Mouse (Mus musculus): ENCODE data around the gene Lrrc4. TPM values are rescaled to one million over a fixed set of nuclear protein-coding genes. Genes with fewer than 3 reads are reported as not detected.

The Lrrc4 gene
- polyA plus RNA-seq, 1 experiment from 2014 or later = 2.4 TPM

- Histone ChIP-seq H3K27ac (peak overlapping the region; percentile 30; the same call in 1 of the 2 replicates), H3K4me3 (no peak overlapping the region), H3K36me3 (no peaks in the 10 kb centered on the region), H3K9me3 (no peaks in the 10 kb centered on the region), H3K4me1 (replicated peaks) (peaks cover 27% of the 10 kb centered on the region), H3K27me3 (ENCODE audit: insufficient read depth, poor library complexity, severe bottlenecking) (no peaks in the 10 kb centered on the region)
- 74% methylated on average over 10 of the region's 10 CpGs for WGBS
- no peak for DNase-seq (ENCODE audit: low spot score)
Observed at GRCm38 (mm10) chr6:28865112-28865511, 33.6 kb upstream of the Lrrc4 start.

- peak overlapping the region; percentile 30; the same call in 1 of the 2 replicates for H3K27ac ChIP-seq
- H3K36me3 ChIP-seq = no peaks in the 10 kb centered on the region
- peaks cover 31% of the 10 kb centered on the region for H3K4me1 ChIP-seq (replicated peaks)
- H3K27me3 ChIP-seq (ENCODE audit: insufficient read depth, poor library complexity, severe bottlenecking) = no peaks in the 10 kb centered on the region
- H3K9me3 ChIP-seq = no peaks in the 10 kb centered on the region
- DNase-seq (ENCODE audit: low spot score) = no peak
- WGBS = 50% methylated on average over 5 of the region's 5 CpGs
- H3K4me3 ChIP-seq = no peak overlapping the region
Observed at GRCm38 (mm10) chr6:28864684-28865083, 33.1 kb upstream of the Lrrc4 start.

- DNase-seq (ENCODE audit: low spot score) = no peak
- H3K9me3 ChIP-seq = no peaks in the 10 kb centered on the region
- no peaks in the 10 kb centered on the region for H3K27me3 ChIP-seq (ENCODE audit: insufficient read depth, poor library complexity, severe bottlenecking)
- peak overlapping the region; percentile 23; the same call in 1 of the 2 replicates for H3K27ac ChIP-seq
- no peak overlapping the region for H3K4me3 ChIP-seq
- no peaks in the 10 kb centered on the region for H3K36me3 ChIP-seq
- H3K4me1 ChIP-seq (replicated peaks) = peaks cover 32% of the 10 kb centered on the region
- 76% methylated on average over 8 of the region's 8 CpGs for WGBS
Observed at GRCm38 (mm10) chr6:28862304-28862703, 30.8 kb upstream of the Lrrc4 start.

- DNase-seq (ENCODE audit: low spot score) = no peak
- Histone ChIP-seq H3K4me3 (no peak overlapping the region), H3K36me3 (no peaks in the 10 kb centered on the region), H3K27me3 (ENCODE audit: insufficient read depth, poor library complexity, severe bottlenecking) (no peaks in the 10 kb centered on the region), H3K9me3 (no peaks in the 10 kb centered on the region), H3K4me1 (replicated peaks) (peaks cover 37% of the 10 kb centered on the region), H3K27ac (no peak overlapping the region)
- 40% methylated on average over 2 of the region's 2 CpGs for WGBS
Observed at GRCm38 (mm10) chr6:28860922-28861321, 29.4 kb upstream of the Lrrc4 start.

- Histone ChIP-seq H3K27ac (peak overlapping the region; percentile 31; the same call in 1 of the 2 replicates), H3K4me1 (replicated peaks) (peaks cover 39% of the 10 kb centered on the region), H3K9me3 (no peaks in the 10 kb centered on the region), H3K4me3 (no peak overlapping the region), H3K36me3 (no peaks in the 10 kb centered on the region), H3K27me3 (ENCODE audit: insufficient read depth, poor library complexity, severe bottlenecking) (no peaks in the 10 kb centered on the region)
- 17% methylated on average over 2 of the region's 2 CpGs for WGBS
- DNase-seq (ENCODE audit: low spot score) = no peak
Observed at GRCm38 (mm10) chr6:28860450-28860849, 28.9 kb upstream of the Lrrc4 start.

- no peaks in the 10 kb centered on the region for H3K27me3 ChIP-seq (ENCODE audit: insufficient read depth, poor library complexity, severe bottlenecking)
- no peak overlapping the region for H3K27ac ChIP-seq
- no peaks in the 10 kb centered on the region for H3K9me3 ChIP-seq
- no peak overlapping the region for H3K4me3 ChIP-seq
- WGBS = 94% methylated on average over 2 of the region's 2 CpGs
- DNase-seq (ENCODE audit: low spot score) = no peak
- H3K4me1 ChIP-seq (replicated peaks) = peaks cover 39% of the 10 kb centered on the region
- no peaks in the 10 kb centered on the region for H3K36me3 ChIP-seq
Observed at GRCm38 (mm10) chr6:28859094-28859493, 27.5 kb upstream of the Lrrc4 start.

- Histone ChIP-seq H3K4me1 (replicated peaks) (peaks cover 53% of the 10 kb centered on the region), H3K36me3 (no peaks in the 10 kb centered on the region), H3K9me3 (no peaks in the 10 kb centered on the region), H3K27me3 (ENCODE audit: insufficient read depth, poor library complexity, severe bottlenecking) (no peaks in the 10 kb centered on the region), H3K27ac (no peak overlapping the region; the same call in 1 of the 2 replicates), H3K4me3 (no peak overlapping the region)
- 82% methylated on average over 2 of the region's 2 CpGs for WGBS
- no peak for DNase-seq (ENCODE audit: low spot score)
Observed at GRCm38 (mm10) chr6:28857198-28858180, 25.9 kb upstream of the Lrrc4 start.

- 84% methylated on average over 4 of the region's 4 CpGs for WGBS
- DNase-seq (ENCODE audit: low spot score) = no peak
- Histone ChIP-seq H3K9me3 (no peaks in the 10 kb centered on the region), H3K27ac (no peak overlapping the region), H3K36me3 (no peaks in the 10 kb centered on the region), H3K27me3 (ENCODE audit: insufficient read depth, poor library complexity, severe bottlenecking) (no peaks in the 10 kb centered on the region), H3K4me3 (no peak overlapping the region), H3K4me1 (replicated peaks) (peaks cover 54% of the 10 kb centered on the region)
Observed at GRCm38 (mm10) chr6:28856789-28857188, 25.2 kb upstream of the Lrrc4 start.

- peaks cover 45% of the 10 kb centered on the region for H3K4me1 ChIP-seq (replicated peaks)
- DNase-seq (ENCODE audit: low spot score) = no peak
- WGBS = 14% methylated on average over 3 of the region's 3 CpGs
- no peaks in the 10 kb centered on the region for H3K27me3 ChIP-seq (ENCODE audit: insufficient read depth, poor library complexity, severe bottlenecking)
- no peaks in the 10 kb centered on the region for H3K36me3 ChIP-seq
- no peaks in the 10 kb centered on the region for H3K9me3 ChIP-seq
- no peak overlapping the region for H3K4me3 ChIP-seq
- H3K27ac ChIP-seq = peak overlapping the region; percentile 56; the same call in 1 of the 2 replicates
Observed at GRCm38 (mm10) chr6:28855442-28855841, 23.9 kb upstream of the Lrrc4 start.

GRCm38 (mm10) chr6:28854598-28854997, 23.1 kb upstream of the Lrrc4 start:
- no peaks in the 10 kb centered on the region for H3K27me3 ChIP-seq (ENCODE audit: insufficient read depth, poor library complexity, severe bottlenecking)

GRCm38 (mm10) chr6:28853654-28854053, 22.1 kb upstream of the Lrrc4 start:
- no peak overlapping the region for H3K4me3 ChIP-seq
- no peaks in the 10 kb centered on the region for H3K36me3 ChIP-seq
- 13% methylated on average over 2 of the region's 2 CpGs for WGBS
- no peaks in the 10 kb centered on the region for H3K9me3 ChIP-seq
- peaks cover 51% of the 10 kb centered on the region for H3K4me1 ChIP-seq (replicated peaks)
- DNase-seq (ENCODE audit: low spot score) = no peak
- no peaks in the 10 kb centered on the region for H3K27me3 ChIP-seq (ENCODE audit: insufficient read depth, poor library complexity, severe bottlenecking)
- peak overlapping the region; percentile 19 for H3K27ac ChIP-seq

More at GRCm38 (mm10) chr6:28854598-28854997, 23.1 kb upstream of the Lrrc4 start:
- Histone ChIP-seq H3K36me3 (no peaks in the 10 kb centered on the region), H3K4me3 (no peak overlapping the region), H3K9me3 (no peaks in the 10 kb centered on the region), H3K4me1 (replicated peaks) (peaks cover 41% of the 10 kb centered on the region), H3K27ac (no peak overlapping the region)
- no peak for DNase-seq (ENCODE audit: low spot score)
- WGBS = 65% methylated on average over 8 of the region's 8 CpGs

- WGBS = 45% methylated on average over 3 of the region's 3 CpGs
- H3K4me1 ChIP-seq (replicated peaks) = peaks cover 56% of the 10 kb centered on the region
Observed at GRCm38 (mm10) chr6:28853164-28853563, 21.6 kb upstream of the Lrrc4 start.

GRCm38 (mm10) chr6:28852342-28852741, 20.8 kb upstream of the Lrrc4 start:
- H3K27ac ChIP-seq = 0 out of 2 replicates have a peak overlapping the region, but pooled peaks have one; percentile 45
- H3K9me3 ChIP-seq = no peaks in the 10 kb centered on the region

More at GRCm38 (mm10) chr6:28853164-28853563, 21.6 kb upstream of the Lrrc4 start:
- H3K27ac ChIP-seq = no peak overlapping the region; the same call in 1 of the 2 replicates
- no peaks in the 10 kb centered on the region for H3K9me3 ChIP-seq
- no peaks in the 10 kb centered on the region for H3K36me3 ChIP-seq
- DNase-seq (ENCODE audit: low spot score) = no peak
- no peak overlapping the region for H3K4me3 ChIP-seq
- no peaks in the 10 kb centered on the region for H3K27me3 ChIP-seq (ENCODE audit: insufficient read depth, poor library complexity, severe bottlenecking)

More at GRCm38 (mm10) chr6:28852342-28852741, 20.8 kb upstream of the Lrrc4 start:
- no peaks in the 10 kb centered on the region for H3K27me3 ChIP-seq (ENCODE audit: insufficient read depth, poor library complexity, severe bottlenecking)
- 77% methylated on average over 7 of the region's 7 CpGs for WGBS
- H3K4me3 ChIP-seq = no peak overlapping the region
- DNase-seq (ENCODE audit: low spot score) = no peak
- H3K36me3 ChIP-seq = no peaks in the 10 kb centered on the region
- H3K4me1 ChIP-seq (replicated peaks) = peaks cover 63% of the 10 kb centered on the region

Measured in hindbrain, embryonic 10.5 days (tissue).